Mouse (Mus musculus) ES-E14 (cell line): ENCODE data around the gene Lpgat1. TPM values are rescaled to one million over a fixed set of nuclear protein-coding genes. Genes with fewer than 3 reads are reported as not detected.

ENCODE experiments used
- DNase-seq: peaks from one replicate; pipeline ENCODE4 v3.0.0-alpha.2; 2013; ENCODE audit warnings: low read depth, low spot score
- H3K27ac ChIP-seq: 2 replicates; pipeline ENCODE4 v1.5.1; 2012; ENCODE audit warnings: low read depth, mild to moderate bottlenecking, low read length, moderate library complexity, mixed read lengths; ENCODE audit not compliant: poor library complexity, insufficient read depth, severe bottlenecking
- H3K36me3 ChIP-seq: 2 replicates; pipeline ENCODE4 v1.6.1; 2012; ENCODE audit warnings: mild to moderate bottlenecking, low read length, moderate library complexity, mixed read lengths; ENCODE audit not compliant: control insufficient read depth, poor library complexity, insufficient read depth, severe bottlenecking
- H3K4me1 ChIP-seq, 2 experiments: fragments of 150-350 bp in 1 of 2; sonication (generic) in 1 of 2; 2 replicates each; pipeline ENCODE4 v1.6.1; 2012; ENCODE audit warnings: low read length in 2 of 2, mild to moderate bottlenecking in 1 of 2, mixed read lengths in 1 of 2; ENCODE audit not compliant: control insufficient read depth in 2 of 2, insufficient read depth in 2 of 2, poor library complexity in 1 of 2
- H3K4me3 ChIP-seq, 2 experiments: fragments of 150-350 bp in 1 of 2; sonication (generic) in 1 of 2; 2 replicates each; pipeline ENCODE4 v1.5.1; 2012; ENCODE audit warnings: low read length in 2 of 2, low read depth in 1 of 2, mild to moderate bottlenecking in 1 of 2, mixed read lengths in 1 of 2; ENCODE audit not compliant: insufficient read depth in 1 of 2, poor library complexity in 1 of 2, severe bottlenecking in 1 of 2
- H3K9ac ChIP-seq: 2 replicates; pipeline ENCODE4 v1.6.1; 2012; ENCODE audit warnings: low read depth, mild to moderate bottlenecking, low read length, mixed read lengths; ENCODE audit not compliant: poor library complexity, insufficient read depth, severe bottlenecking
- H3K9me3 ChIP-seq: fragments of 150-350 bp; sonication (generic); 2 replicates; pipeline ENCODE4 v1.6.1; 2012; ENCODE audit warnings: low read depth, mild to moderate bottlenecking, low read length; ENCODE audit not compliant: control insufficient read depth, insufficient read depth
- CHD2 ChIP-seq: IDR thresholded peaks from 2 replicates; pipeline ENCODE4 v1.6.1; 2014; ENCODE audit warnings: mild to moderate bottlenecking, low read depth, low read length, inconsistent platforms
- HCFC1 ChIP-seq: IDR thresholded peaks from 2 replicates; pipeline ENCODE4 v1.6.1; 2012; ENCODE audit warnings: low read length, inconsistent platforms, borderline replicate concordance; ENCODE audit not compliant: insufficient read depth
- MAFK ChIP-seq: IDR thresholded peaks from 2 replicates; pipeline ENCODE4 v1.6.1; 2014; ENCODE audit warnings: mild to moderate bottlenecking, low read depth, low read length, inconsistent platforms; ENCODE audit not compliant: insufficient read depth
- ZC3H11A ChIP-seq: IDR thresholded peaks from 2 replicates; pipeline ENCODE4 v1.6.1; 2012; ENCODE audit warnings: low read depth, mild to moderate bottlenecking, inconsistent platforms, low read length, borderline replicate concordance
- ZNF384 ChIP-seq: IDR thresholded peaks from 2 replicates; pipeline ENCODE4 v1.6.1; 2012; ENCODE audit warnings: low read depth, low read length, inconsistent platforms
- in situ Hi-C, 2 experiments: fragments of 600-800 bp; cut with MboI; formaldehyde crosslinking; loops; one replicate each; pipeline ENCODE4 v1.15.1; 2025; ENCODE audit warnings: low sequenced_read_pairs in 2 of 2, inconsistent platforms in 1 of 2; ENCODE audit not compliant: unreplicated experiment in 2 of 2
- total RNA-seq: library from RNA; depleted of rRNA; stranded (reverse); fragments of 300-350 nt; gene quantifications from 2 replicates; pipeline ENCODE4 v1.2.3, GENCODE M21; 2012

The Lpgat1 gene
- total RNA-seq, 1 experiment, result 20.7 TPM

GRCm38 (mm10) chr1:191807979-191808378 lies 90.3 kb downstream of the Lpgat1 start:
- Histone ChIP-seq H3K4me3 (no peak overlapping the region), H3K36me3 (no peaks in the 10 kb centered on the region), H3K9ac (no peak overlapping the region), H3K9me3 (no peaks in the 10 kb centered on the region), H3K4me1 (no peaks in the 10 kb centered on the region), H3K27ac (no peak overlapping the region)
- no peak for DNase-seq
- TF ChIP-seq ZNF384, result no peak
- TF ChIP-seq ZC3H11A, result no peak
- no peak for TF ChIP-seq HCFC1
- TF ChIP-seq CHD2, result no peak
- TF ChIP-seq MAFK, result no peak
- in situ Hi-C loops, result loop anchor here (25.0 kb wide), 3 partner anchors 221 to 471 kb away; partner anchors contain the start of genes Dtl (in 1 of the 2), Ints7 (in 1 of the 2) and Tmem206 (in 1 of the 2)

GRCm38 (mm10) chr1:191808688-191809223 lies 91.1 kb downstream of the Lpgat1 start:
- Histone ChIP-seq H3K9ac (no peak overlapping the region), H3K36me3 (no peaks in the 10 kb centered on the region), H3K4me3 (no peak overlapping the region), H3K27ac (no peak overlapping the region), H3K4me1 (no peaks in the 10 kb centered on the region), H3K9me3 (no peaks in the 10 kb centered on the region)
- DNase-seq, result no peak
- in situ Hi-C loops, result loop anchor here (25.0 kb wide), 3 partner anchors 221 to 471 kb away; partner anchors contain the start of genes Dtl (in 1 of the 2), Ints7 (in 1 of the 2) and Tmem206 (in 1 of the 2)
- TF ChIP-seq ZNF384 (no peak), ZC3H11A (no peak), HCFC1 (no peak), CHD2 (no peak), MAFK (no peak)

GRCm38 (mm10) chr1:191811774-191812173 lies 94.1 kb downstream of the Lpgat1 start:
- Histone ChIP-seq H3K9me3 (no peaks in the 10 kb centered on the region), H3K27ac (no peak overlapping the region), H3K4me3 (no peak overlapping the region), H3K9ac (no peak overlapping the region), H3K4me1 (peaks cover 3 to 6% of the 10 kb centered on the region in 2 experiments; a peak in 1 of 4 replicates), H3K36me3 (no peaks in the 10 kb centered on the region)
- in situ Hi-C loops, result loop anchor here (10.0 to 25.0 kb wide), 4 partner anchors 224 to 474 kb away; partner anchors contain the start of genes Dtl (in 1 of the 2), Ints7 (in 1 of the 2) and Tmem206 (in 1 of the 2)
- TF ChIP-seq HCFC1 (no peak), ZC3H11A (no peak), CHD2 (no peak), MAFK (no peak), ZNF384 (no peak)
- DNase-seq, result no peak

GRCm38 (mm10) chr1:191812949-191813691 lies 95.5 kb downstream of the Lpgat1 start:
- TF ChIP-seq ZC3H11A, result no peak
- TF ChIP-seq ZNF384, result no peak
- TF ChIP-seq MAFK, result no peak
- no peak for TF ChIP-seq CHD2
- TF ChIP-seq HCFC1, result no peak
- Histone ChIP-seq H3K27ac (no peak overlapping the region), H3K4me1 (peaks cover 5 to 8% of the 10 kb centered on the region in 2 experiments; a peak in 1 of 4 replicates), H3K9ac (no peak overlapping the region), H3K4me3 (no peak overlapping the region), H3K9me3 (no peaks in the 10 kb centered on the region), H3K36me3 (no peaks in the 10 kb centered on the region)
- in situ Hi-C loops, result loop anchor here (10.0 to 25.0 kb wide), 4 partner anchors 226 to 476 kb away; partner anchors contain the start of genes Dtl (in 1 of the 2), Ints7 (in 1 of the 2) and Tmem206 (in 1 of the 2)
- no peak for DNase-seq
